19 mouse cellular contexts compared by ENCODE assay signal in the genomic region with DNA sequence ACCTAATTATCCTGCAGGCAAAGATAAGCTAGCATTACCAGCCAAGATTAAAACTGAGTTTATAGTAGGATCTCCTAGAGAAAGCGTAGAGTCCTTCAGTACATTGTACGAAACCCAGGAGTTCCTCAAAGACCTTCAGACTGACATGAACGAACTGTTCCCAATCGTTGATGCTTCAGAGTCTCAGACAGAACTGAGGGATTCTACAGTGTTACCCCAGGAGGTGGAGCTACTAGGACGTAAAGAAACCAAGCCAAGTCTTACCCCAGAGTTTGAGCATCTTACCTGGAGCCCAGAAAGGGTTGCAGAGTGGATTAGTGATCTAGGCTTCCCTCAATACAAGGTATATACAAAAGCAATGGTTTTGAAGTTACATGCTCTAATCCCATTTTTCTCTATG. TPM values are rescaled to one million over a fixed set of nuclear protein-coding genes. Genes with fewer than 3 reads are reported as not detected.
DNase-seq lines count a peak whose midpoint lies in the region; ATAC-seq and TF ChIP-seq lines count a peak whose summit lies in the region.
"Had no signal": no experiment of that assay in that cellular context is flagged by ENCODE, and none has a peak within 500 bp of the region (broad histone marks: within the 10 kb centered on the region; RNA-seq: fewer than 3 reads in every experiment).

No protein-coding gene starts in this region.

- no peaks in the 10 kb centered on the region for H3K9me3 ChIP-seq in intestine, postnatal 0 days (ENCODE audit: control insufficient read depth)
- H3K9me3 ChIP-seq in intestine, embryonic 15.5 days: no peaks in the 10 kb centered on the region
- H3K9me3 ChIP-seq in forebrain, embryonic 16.5 days (ENCODE audit: control insufficient read depth, low read length): no peaks in the 10 kb centered on the region
- H3K9me3 ChIP-seq: embryonic facial prominence, embryonic 12.5 days; forebrain, embryonic 15.5 days; heart, embryonic 12.5 days; hindbrain, embryonic 12.5 days had no signal

- no peak overlapping the region for H3K27ac ChIP-seq in intestine, postnatal 0 days (ENCODE audit: low read depth, low read length)
- no peak overlapping the region for H3K27ac ChIP-seq in intestine, embryonic 15.5 days
- no peak overlapping the region for H3K27ac ChIP-seq in forebrain, embryonic 16.5 days (ENCODE audit: low read length)
- H3K27ac ChIP-seq: embryonic facial prominence, embryonic 12.5 days; forebrain, embryonic 15.5 days; hindbrain, embryonic 12.5 days had no signal

- ATAC-seq in intestine, postnatal 0 days: no peak
- no peak for ATAC-seq in intestine, embryonic 15.5 days
- no peak for ATAC-seq in forebrain, embryonic 16.5 days
- ATAC-seq: forebrain, embryonic 15.5 days; hindbrain, embryonic 16.5 days; intestine, embryonic 16.5 days had no signal

- no peaks in the 10 kb centered on the region for H3K36me3 ChIP-seq in intestine, postnatal 0 days (ENCODE audit: control insufficient read depth, insufficient read depth)
- H3K36me3 ChIP-seq in intestine, embryonic 15.5 days: no peaks in the 10 kb centered on the region
- no peaks in the 10 kb centered on the region for H3K36me3 ChIP-seq in splenic B cell, adult 2 months (ENCODE audit: control insufficient read depth, insufficient read depth, low read length, poor library complexity, severe bottlenecking)
- H3K36me3 ChIP-seq in forebrain, embryonic 16.5 days (ENCODE audit: control insufficient read depth, insufficient read depth): no peaks in the 10 kb centered on the region
- H3K36me3 ChIP-seq: embryonic facial prominence, embryonic 12.5 days; forebrain, embryonic 15.5 days; heart, embryonic 12.5 days; hindbrain, embryonic 12.5 days had no signal

- 61% methylated on average over 5 of the region's 5 CpGs for WGBS in intestine, postnatal 0 days
- WGBS in intestine, embryonic 15.5 days: 65% methylated on average over 5 of the region's 5 CpGs
- 72% methylated on average over 5 of the region's 5 CpGs for WGBS in forebrain, embryonic 16.5 days

- H3K4me3 ChIP-seq in intestine, postnatal 0 days (ENCODE audit: low read depth, low read length): no peak overlapping the region
- no peak overlapping the region for H3K4me3 ChIP-seq in intestine, embryonic 15.5 days (replicated peaks)
- H3K4me3 ChIP-seq in forebrain, embryonic 16.5 days (replicated peaks; ENCODE audit: low read length): no peak overlapping the region
- H3K4me3 ChIP-seq: embryonic facial prominence, embryonic 12.5 days; forebrain, embryonic 15.5 days; heart, embryonic 12.5 days; hindbrain, embryonic 12.5 days had no signal

- DNase-seq in 416B (ENCODE audit: low read depth) (peak; percentile 57), A20 (ENCODE audit: low read depth, low spot score) (peak; percentile 52)
- DNase-seq in splenic B cell, adult 2 months (ENCODE audit: low read depth, low spot score): peak; percentile 38
- DNase-seq in thymus, postnatal 25 days: no peak
- DNase-seq: adrenal gland, postnatal 10 days; cerebellum, adult 11-12 months; cerebellum, adult 9-10 months; cerebellum, postnatal 25 days; gastrocnemius, postnatal 14 days; heart, postnatal 36 days had no signal

- no peaks in the 10 kb centered on the region for H3K27me3 ChIP-seq in intestine, postnatal 0 days (replicated peaks; ENCODE audit: control insufficient read depth, insufficient read depth, low read length)
- H3K27me3 ChIP-seq in intestine, embryonic 15.5 days (replicated peaks): no peaks in the 10 kb centered on the region
- H3K27me3 ChIP-seq in splenic B cell, adult 2 months (ENCODE audit: control insufficient read depth, insufficient read depth, low read length, poor library complexity, severe bottlenecking): no peaks in the 10 kb centered on the region
- H3K27me3 ChIP-seq in forebrain, embryonic 16.5 days (replicated peaks; ENCODE audit: control insufficient read depth, insufficient read depth, low read length): no peaks in the 10 kb centered on the region
- H3K27me3 ChIP-seq: forebrain, embryonic 15.5 days; heart, embryonic 12.5 days; hindbrain, embryonic 12.5 days had no signal

- no peak overlapping the region for H3K4me2 ChIP-seq in intestine, postnatal 0 days (replicated peaks; ENCODE audit: low read depth)
- H3K4me2 ChIP-seq in intestine, embryonic 15.5 days (replicated peaks): no peak overlapping the region
- no peak overlapping the region for H3K4me2 ChIP-seq in forebrain, embryonic 16.5 days (ENCODE audit: low read length)
- H3K4me2 ChIP-seq: embryonic facial prominence, embryonic 12.5 days; forebrain, embryonic 15.5 days; heart, embryonic 12.5 days; hindbrain, embryonic 12.5 days had no signal

- TF ChIP-seq CTCF in intestine, postnatal 0 days (IDR thresholded peaks at IDR 0.05; ENCODE audit: low read depth): peak; percentile 16; the same call in 1 of the 2 replicates

- no peak overlapping the region for H3K9ac ChIP-seq in intestine, postnatal 0 days (ENCODE audit: low read depth, low read length)
- no peak overlapping the region for H3K9ac ChIP-seq in intestine, embryonic 15.5 days
- H3K9ac ChIP-seq in forebrain, embryonic 16.5 days (replicated peaks; ENCODE audit: low read depth, low read length): no peak overlapping the region
- H3K9ac ChIP-seq: embryonic facial prominence, embryonic 12.5 days; forebrain, embryonic 15.5 days; heart, embryonic 12.5 days; hindbrain, embryonic 12.5 days had no signal

- no peaks in the 10 kb centered on the region for H3K4me1 ChIP-seq in intestine, postnatal 0 days (replicated peaks; ENCODE audit: control insufficient read depth, insufficient read depth, low read length)
- H3K4me1 ChIP-seq in intestine, embryonic 15.5 days (replicated peaks): no peaks in the 10 kb centered on the region
- peaks cover 7% of the 10 kb centered on the region for H3K4me1 ChIP-seq in forebrain, embryonic 16.5 days (replicated peaks; ENCODE audit: control insufficient read depth, insufficient read depth, low read length)

RNA-seq across cellular contexts. Expression of a gene that starts 1.4 kb away (rescaled TPM):
- 0.98 and 1.1 TPM in 2 replicates for polyA plus RNA-seq in intestine, postnatal 0 days (2015; fragmentation: Nextera tagmentation; extraction: Ambion mirVana)
- polyA plus RNA-seq in intestine, embryonic 15.5 days (2015; fragmentation: Nextera tagmentation; extraction: Ambion mirVana): 1.7 TPM in 2 replicates
- polyA plus RNA-seq in forebrain, embryonic 16.5 days (2015; fragmentation: Nextera tagmentation; extraction: Ambion mirVana): 4.7 and 5.1 TPM in 2 replicates

RNA-seq across cellular contexts. Expression of a gene that starts 2.2 kb away (rescaled TPM):
- polyA plus RNA-seq in intestine, postnatal 0 days (2015; fragmentation: Nextera tagmentation; extraction: Ambion mirVana): 0.33 and 0.94 TPM in 2 replicates
- polyA plus RNA-seq in intestine, embryonic 15.5 days (2015; fragmentation: Nextera tagmentation; extraction: Ambion mirVana): 1.1 and 1.7 TPM in 2 replicates
- 1.1 and 1.3 TPM in 2 replicates for polyA plus RNA-seq in forebrain, embryonic 16.5 days (2015; fragmentation: Nextera tagmentation; extraction: Ambion mirVana)

RNA-seq across cellular contexts. Expression of a gene that starts 36.8 kb away (rescaled TPM):
- polyA plus RNA-seq in intestine, postnatal 0 days (2015; fragmentation: Nextera tagmentation; extraction: Ambion mirVana): 0.14 and 0.21 TPM in 2 replicates
- 0.25 and 0.36 TPM in 2 replicates for polyA plus RNA-seq in intestine, embryonic 15.5 days (2015; fragmentation: Nextera tagmentation; extraction: Ambion mirVana)
- polyA plus RNA-seq in forebrain, embryonic 16.5 days (2015; fragmentation: Nextera tagmentation; extraction: Ambion mirVana): 1.6 TPM in 2 replicates

RNA-seq across cellular contexts. Expression of a gene that starts 53.9 kb away (rescaled TPM):
- 5.7 and 6.2 TPM in 2 replicates for polyA plus RNA-seq in intestine, postnatal 0 days (2015; fragmentation: Nextera tagmentation; extraction: Ambion mirVana)
- 12.9 and 13.1 TPM in 2 replicates for polyA plus RNA-seq in intestine, embryonic 15.5 days (2015; fragmentation: Nextera tagmentation; extraction: Ambion mirVana)
- polyA plus RNA-seq in forebrain, embryonic 16.5 days (2015; fragmentation: Nextera tagmentation; extraction: Ambion mirVana): 12.7 and 13.4 TPM in 2 replicates

RNA-seq across cellular contexts. Expression of a gene that starts 54.7 kb away (rescaled TPM):
- 58.8 and 62.4 TPM in 2 replicates for polyA plus RNA-seq in intestine, postnatal 0 days (2015; fragmentation: Nextera tagmentation; extraction: Ambion mirVana)
- 44.8 and 48.5 TPM in 2 replicates for polyA plus RNA-seq in intestine, embryonic 15.5 days (2015; fragmentation: Nextera tagmentation; extraction: Ambion mirVana)
- polyA plus RNA-seq in forebrain, embryonic 16.5 days (2015; fragmentation: Nextera tagmentation; extraction: Ambion mirVana): 26.8 and 30.0 TPM in 2 replicates
